Mouse (Mus musculus): ENCODE data around the gene Dgkh. TPM values are rescaled to one million over a fixed set of nuclear protein-coding genes. Genes with fewer than 3 reads are reported as not detected.

The Dgkh gene
- polyA plus RNA-seq, 1 experiment from 2014 or later, result 2.8 TPM

- Histone ChIP-seq H3K27me3 (ENCODE audit: control insufficient read depth, insufficient read depth, low read length) (no peaks in the 10 kb centered on the region), H3K4me3 (ENCODE audit: control insufficient read depth in 1 of 2, insufficient read depth in 1 of 2, low read depth in 1 of 2, low read length in 2 of 2) (no peak overlapping the region), H3K9ac (ENCODE audit: low read length) (no peak overlapping the region), H3K36me3 (ENCODE audit: control insufficient read depth, insufficient read depth, low read length) (peaks cover 9% of the 10 kb centered on the region), H3K27ac (replicated peaks in 1 of 2; ENCODE audit: control insufficient read depth in 1 of 2, insufficient read depth in 1 of 2, low read depth in 2 of 2, low read length in 2 of 2) (no peak overlapping the region), H3K9me3 (ENCODE audit: control insufficient read depth, low read length) (no peaks in the 10 kb centered on the region), H3K4me1 (ENCODE audit: control insufficient read depth in 2 of 2, insufficient read depth in 2 of 2, low read length in 2 of 2) (no peaks in the 10 kb centered on the region), H3K4me2 (ENCODE audit: low read length) (no peak overlapping the region)
- 76% methylated on average over 5 of the region's 5 CpGs for WGBS
- ATAC-seq (ENCODE audit: insufficient number of reproducible peaks, insufficient read depth, low FRiP score, low read depth), result no peak
These were observed 119.0 kb downstream of the Dgkh start for GRCm38 (mm10) chr14:78613569-78613968.

GRCm38 (mm10) chr14:78612111-78612788 lies 120.3 kb downstream of the Dgkh start:
- no peak overlapping the region for H3K9ac ChIP-seq (ENCODE audit: low read length)
- no peaks in the 10 kb centered on the region for H3K4me1 ChIP-seq (ENCODE audit: control insufficient read depth in 2 of 2, insufficient read depth in 2 of 2, low read length in 2 of 2)
- no peaks in the 10 kb centered on the region for H3K27me3 ChIP-seq (ENCODE audit: control insufficient read depth, insufficient read depth, low read length)
- H3K27ac ChIP-seq (replicated peaks in 1 of 2; ENCODE audit: control insufficient read depth in 1 of 2, insufficient read depth in 1 of 2, low read depth in 2 of 2, low read length in 2 of 2), result no peak overlapping the region
- H3K9me3 ChIP-seq (ENCODE audit: control insufficient read depth, low read length), result no peaks in the 10 kb centered on the region
- no peak for ATAC-seq (ENCODE audit: insufficient number of reproducible peaks, insufficient read depth, low FRiP score, low read depth)
- H3K36me3 ChIP-seq (ENCODE audit: control insufficient read depth, insufficient read depth, low read length), result peaks cover 3% of the 10 kb centered on the region; the same call in 1 of the 2 replicates
- WGBS, result 60% methylated on average over 9 of the region's 9 CpGs
- H3K4me2 ChIP-seq (ENCODE audit: low read length), result no peak overlapping the region
- no peak overlapping the region for H3K4me3 ChIP-seq (ENCODE audit: control insufficient read depth in 1 of 2, insufficient read depth in 1 of 2, low read depth in 1 of 2, low read length in 2 of 2)

DNA sequence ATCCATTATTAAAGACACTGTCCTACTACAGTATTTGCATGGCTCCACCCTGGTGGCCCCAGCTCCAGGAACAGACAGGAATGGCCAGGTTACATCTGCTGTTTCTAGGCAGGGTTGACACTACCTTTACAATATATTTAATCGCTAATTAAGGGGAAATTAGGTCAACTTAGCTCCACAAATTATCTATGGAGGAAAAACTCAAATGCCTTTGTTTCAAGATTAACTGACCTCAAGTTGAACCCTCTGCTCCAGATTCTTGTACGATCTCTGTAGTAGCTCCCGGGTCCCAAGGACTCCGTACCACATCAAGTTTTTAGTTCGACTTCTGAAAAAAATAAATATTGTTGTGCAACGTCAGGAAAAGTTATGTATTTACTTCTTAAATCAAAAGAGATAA lies 137.7 kb downstream of the Dgkh start:
- Histone ChIP-seq H3K36me3 (ENCODE audit: control insufficient read depth, insufficient read depth, low read length) (peaks cover 32% of the 10 kb centered on the region), H3K27me3 (ENCODE audit: control insufficient read depth, insufficient read depth, low read length) (no peaks in the 10 kb centered on the region), H3K4me1 (ENCODE audit: control insufficient read depth in 2 of 2, insufficient read depth in 2 of 2, low read length in 2 of 2) (no peaks in the 10 kb centered on the region), H3K9ac (ENCODE audit: low read length) (no peak overlapping the region), H3K9me3 (ENCODE audit: control insufficient read depth, low read length) (no peaks in the 10 kb centered on the region), H3K27ac (replicated peaks in 1 of 2; ENCODE audit: control insufficient read depth in 1 of 2, insufficient read depth in 1 of 2, low read depth in 2 of 2, low read length in 2 of 2) (no peak overlapping the region), H3K4me2 (ENCODE audit: low read length) (no peak overlapping the region), H3K4me3 (ENCODE audit: control insufficient read depth in 1 of 2, insufficient read depth in 1 of 2, low read depth in 1 of 2, low read length in 2 of 2) (no peak overlapping the region)
- no peak for ATAC-seq (ENCODE audit: insufficient number of reproducible peaks, insufficient read depth, low FRiP score, low read depth)
- WGBS, result 73% methylated on average over 6 of the region's 6 CpGs

DNA sequence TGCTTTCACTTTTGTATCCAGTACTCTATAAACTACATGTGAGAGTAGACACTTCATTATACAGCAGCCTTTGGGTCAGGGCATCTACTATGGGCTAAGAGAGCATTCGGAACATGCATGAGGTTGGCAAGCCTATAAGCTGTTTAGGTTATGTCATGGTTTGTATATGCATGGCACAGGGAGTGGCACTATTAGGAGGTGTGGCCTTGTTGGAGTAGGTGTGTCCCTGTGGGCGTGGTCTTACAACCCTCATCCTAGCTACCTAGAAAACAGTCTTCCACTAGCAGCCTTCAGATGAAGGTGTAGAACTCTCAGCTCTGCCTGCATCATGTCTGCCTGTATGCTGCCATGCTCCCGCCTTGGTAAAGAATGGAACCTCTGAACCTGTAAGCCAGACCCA lies 139.6 kb downstream of the Dgkh start:
- no peak for ATAC-seq (ENCODE audit: insufficient number of reproducible peaks, insufficient read depth, low FRiP score, low read depth)
- Histone ChIP-seq H3K9me3 (ENCODE audit: control insufficient read depth, low read length) (no peaks in the 10 kb centered on the region), H3K4me2 (ENCODE audit: low read length) (no peak overlapping the region), H3K9ac (ENCODE audit: low read length) (no peak overlapping the region), H3K36me3 (ENCODE audit: control insufficient read depth, insufficient read depth, low read length) (peaks cover 26% of the 10 kb centered on the region), H3K27ac (replicated peaks in 1 of 2; ENCODE audit: control insufficient read depth in 1 of 2, insufficient read depth in 1 of 2, low read depth in 2 of 2, low read length in 2 of 2) (no peak overlapping the region), H3K4me1 (ENCODE audit: control insufficient read depth in 2 of 2, insufficient read depth in 2 of 2, low read length in 2 of 2) (no peaks in the 10 kb centered on the region), H3K4me3 (ENCODE audit: control insufficient read depth in 1 of 2, insufficient read depth in 1 of 2, low read depth in 1 of 2, low read length in 2 of 2) (no peak overlapping the region), H3K27me3 (ENCODE audit: control insufficient read depth, insufficient read depth, low read length) (no peaks in the 10 kb centered on the region)
- WGBS, result 90% methylated on average over 3 of the region's 3 CpGs

DNA sequence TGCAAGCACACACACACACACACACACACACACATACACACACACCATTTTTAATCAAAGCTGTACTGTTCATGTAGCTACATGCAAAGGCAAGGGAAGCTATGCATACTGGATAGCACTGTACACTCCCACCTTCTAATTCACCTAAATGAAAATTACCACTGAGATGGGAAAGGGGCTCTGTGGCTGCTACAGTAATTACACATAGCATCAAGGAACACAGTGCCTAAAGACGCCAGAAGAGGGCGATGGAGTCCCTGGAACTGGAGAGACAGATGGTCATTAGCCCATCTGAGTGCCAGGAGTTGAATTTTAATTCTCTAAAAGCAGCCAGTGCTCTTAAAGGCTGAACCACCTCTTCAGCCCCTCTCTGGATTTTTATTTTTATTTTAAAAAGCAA lies 142.2 kb downstream of the Dgkh start:
- Histone ChIP-seq H3K27me3 (ENCODE audit: control insufficient read depth, insufficient read depth, low read length) (no peaks in the 10 kb centered on the region), H3K4me1 (ENCODE audit: control insufficient read depth in 2 of 2, insufficient read depth in 2 of 2, low read length in 2 of 2) (no peaks in the 10 kb centered on the region), H3K9ac (ENCODE audit: low read length) (no peak overlapping the region), H3K9me3 (ENCODE audit: control insufficient read depth, low read length) (no peaks in the 10 kb centered on the region), H3K27ac (replicated peaks in 1 of 2; ENCODE audit: control insufficient read depth in 1 of 2, insufficient read depth in 1 of 2, low read depth in 2 of 2, low read length in 2 of 2) (no peak overlapping the region), H3K4me3 (ENCODE audit: control insufficient read depth in 1 of 2, insufficient read depth in 1 of 2, low read depth in 1 of 2, low read length in 2 of 2) (no peak overlapping the region), H3K4me2 (ENCODE audit: low read length) (no peak overlapping the region), H3K36me3 (ENCODE audit: control insufficient read depth, insufficient read depth, low read length) (peaks cover 26% of the 10 kb centered on the region)
- 8% methylated on average over 2 of the region's 2 CpGs for WGBS
- no peak for ATAC-seq (ENCODE audit: insufficient number of reproducible peaks, insufficient read depth, low FRiP score, low read depth)

GRCm38 (mm10) chr14:78584222-78584621 lies 148.4 kb downstream of the Dgkh start:
- Histone ChIP-seq H3K9me3 (ENCODE audit: control insufficient read depth, low read length) (no peaks in the 10 kb centered on the region), H3K4me3 (ENCODE audit: control insufficient read depth in 1 of 2, insufficient read depth in 1 of 2, low read depth in 1 of 2, low read length in 2 of 2) (no peak overlapping the region), H3K36me3 (ENCODE audit: control insufficient read depth, insufficient read depth, low read length) (peaks cover 57% of the 10 kb centered on the region), H3K4me1 (ENCODE audit: control insufficient read depth in 2 of 2, insufficient read depth in 2 of 2, low read length in 2 of 2) (no peaks in the 10 kb centered on the region), H3K9ac (ENCODE audit: low read length) (no peak overlapping the region), H3K27me3 (ENCODE audit: control insufficient read depth, insufficient read depth, low read length) (no peaks in the 10 kb centered on the region), H3K27ac (replicated peaks in 1 of 2; ENCODE audit: control insufficient read depth in 1 of 2, insufficient read depth in 1 of 2, low read depth in 2 of 2, low read length in 2 of 2) (no peak overlapping the region), H3K4me2 (ENCODE audit: low read length) (no peak overlapping the region)
- 87% methylated on average over 13 of the region's 13 CpGs for WGBS
- no peak for ATAC-seq (ENCODE audit: insufficient number of reproducible peaks, insufficient read depth, low FRiP score, low read depth)

- no peak overlapping the region for H3K4me2 ChIP-seq (ENCODE audit: low read length)
- H3K4me3 ChIP-seq (ENCODE audit: control insufficient read depth in 1 of 2, insufficient read depth in 1 of 2, low read depth in 1 of 2, low read length in 2 of 2), result no peak overlapping the region
- no peaks in the 10 kb centered on the region for H3K9me3 ChIP-seq (ENCODE audit: control insufficient read depth, low read length)
- ATAC-seq (ENCODE audit: insufficient number of reproducible peaks, insufficient read depth, low FRiP score, low read depth), result no peak
- peaks cover 60% of the 10 kb centered on the region for H3K36me3 ChIP-seq (ENCODE audit: control insufficient read depth, insufficient read depth, low read length)
- no peak overlapping the region for H3K27ac ChIP-seq (replicated peaks in 1 of 2; ENCODE audit: control insufficient read depth in 1 of 2, insufficient read depth in 1 of 2, low read depth in 2 of 2, low read length in 2 of 2)
- H3K9ac ChIP-seq (ENCODE audit: low read length), result no peak overlapping the region
- no peaks in the 10 kb centered on the region for H3K27me3 ChIP-seq (ENCODE audit: control insufficient read depth, insufficient read depth, low read length)
- H3K4me1 ChIP-seq (ENCODE audit: control insufficient read depth in 2 of 2, insufficient read depth in 2 of 2, low read length in 2 of 2), result no peaks in the 10 kb centered on the region
These were observed 149.4 kb downstream of the Dgkh start for GRCm38 (mm10) chr14:78583168-78583567.

GRCm38 (mm10) chr14:78575899-78576298 lies 156.7 kb downstream of the Dgkh start:
- 75% methylated on average over 13 of the region's 13 CpGs for WGBS
- Histone ChIP-seq H3K27me3 (ENCODE audit: control insufficient read depth, insufficient read depth, low read length) (no peaks in the 10 kb centered on the region), H3K27ac (replicated peaks in 1 of 2; ENCODE audit: control insufficient read depth in 1 of 2, insufficient read depth in 1 of 2, low read depth in 2 of 2, low read length in 2 of 2) (no peak overlapping the region), H3K9ac (ENCODE audit: low read length) (no peak overlapping the region), H3K36me3 (ENCODE audit: control insufficient read depth, insufficient read depth, low read length) (peaks cover 38% of the 10 kb centered on the region), H3K4me3 (ENCODE audit: control insufficient read depth in 1 of 2, insufficient read depth in 1 of 2, low read depth in 1 of 2, low read length in 2 of 2) (no peak overlapping the region), H3K4me1 (ENCODE audit: control insufficient read depth in 2 of 2, insufficient read depth in 2 of 2, low read length in 2 of 2) (no peaks in the 10 kb centered on the region), H3K9me3 (ENCODE audit: control insufficient read depth, low read length) (no peaks in the 10 kb centered on the region), H3K4me2 (ENCODE audit: low read length) (no peak overlapping the region)
- ATAC-seq (ENCODE audit: insufficient number of reproducible peaks, insufficient read depth, low FRiP score, low read depth), result no peak
